Mouse (Mus musculus): ENCODE results near the gene Iqcj. TPM values are rescaled to one million over a fixed set of nuclear protein-coding genes. Genes with fewer than 3 reads are reported as not detected.

Gene Iqcj
- polyA plus RNA-seq, 1 experiment from 2014 or later: 0.34 TPM

GRCm38 (mm10) chr3:68045475-68046416 is 153.7 kb downstream of the Iqcj start:
- WGBS: 50% methylated on average over 9 of the region's 9 CpGs
- ATAC-seq (ENCODE audit: low FRiP score) (peak; percentile 61), DNase-seq (ENCODE audit: low spot score, missing footprints) (peak; percentile 92)
- Histone ChIP-seq H3K4me3 (ENCODE audit: low read depth, low read length) (no peak overlapping the region), H3K4me1 (ENCODE audit: control insufficient read depth, insufficient read depth, low read length) (peaks cover 2% of the 10 kb centered on the region), H3K36me3 (ENCODE audit: control insufficient read depth, insufficient read depth, low read length) (no peaks in the 10 kb centered on the region), H3K27me3 (ENCODE audit: control insufficient read depth, insufficient read depth, low read length) (no peaks in the 10 kb centered on the region), H3K4me2 (no peak overlapping the region), H3K9me3 (ENCODE audit: control insufficient read depth, low read length) (no peaks in the 10 kb centered on the region), H3K27ac (ENCODE audit: low read depth, low read length) (no peak overlapping the region), H3K9ac (ENCODE audit: low read length) (no peak overlapping the region)

GRCm38 (mm10) chr3:68053538-68053937 is 161.5 kb downstream of the Iqcj start:
- H3K9ac ChIP-seq (ENCODE audit: low read length): no peak overlapping the region
- DNase-seq (ENCODE audit: low spot score, missing footprints) (peak; percentile 92), ATAC-seq (ENCODE audit: low FRiP score) (no peak)
- 44% methylated on average over 2 of the region's 2 CpGs for WGBS
- H3K4me1 ChIP-seq (ENCODE audit: control insufficient read depth, insufficient read depth, low read length): no peaks in the 10 kb centered on the region
- H3K36me3 ChIP-seq (ENCODE audit: control insufficient read depth, insufficient read depth, low read length): no peaks in the 10 kb centered on the region
- H3K9me3 ChIP-seq (ENCODE audit: control insufficient read depth, low read length): no peaks in the 10 kb centered on the region
- H3K4me3 ChIP-seq (ENCODE audit: low read depth, low read length): no peak overlapping the region
- H3K27me3 ChIP-seq (ENCODE audit: control insufficient read depth, insufficient read depth, low read length): no peaks in the 10 kb centered on the region
- no peak overlapping the region for H3K4me2 ChIP-seq
- H3K27ac ChIP-seq (ENCODE audit: low read depth, low read length): no peak overlapping the region

GRCm38 (mm10) chr3:68055071-68055470 is 163.1 kb downstream of the Iqcj start:
- Histone ChIP-seq H3K4me1 (ENCODE audit: control insufficient read depth, insufficient read depth, low read length) (no peaks in the 10 kb centered on the region), H3K27me3 (ENCODE audit: control insufficient read depth, insufficient read depth, low read length) (no peaks in the 10 kb centered on the region), H3K9ac (ENCODE audit: low read length) (no peak overlapping the region), H3K4me2 (no peak overlapping the region), H3K36me3 (ENCODE audit: control insufficient read depth, insufficient read depth, low read length) (no peaks in the 10 kb centered on the region), H3K9me3 (ENCODE audit: control insufficient read depth, low read length) (no peaks in the 10 kb centered on the region), H3K4me3 (ENCODE audit: low read depth, low read length) (no peak overlapping the region), H3K27ac (ENCODE audit: low read depth, low read length) (no peak overlapping the region)
- ATAC-seq (ENCODE audit: low FRiP score) (no peak), DNase-seq (ENCODE audit: low spot score, missing footprints) (no peak)
- 69% methylated on average over 13 of the region's 13 CpGs for WGBS

- Histone ChIP-seq H3K4me3 (ENCODE audit: low read depth, low read length) (no peak overlapping the region), H3K4me2 (0 out of 2 replicates have a peak overlapping the region, but pooled peaks have one; percentile 4)
These were observed 164.6 kb downstream of the Iqcj start for GRCm38 (mm10) chr3:68056373-68057275.

GRCm38 (mm10) chr3:68059162-68059800 is 167.3 kb downstream of the Iqcj start:
- H3K4me3 ChIP-seq (ENCODE audit: low read depth, low read length): no peak overlapping the region
- H3K9ac ChIP-seq (ENCODE audit: low read length): no peak overlapping the region
- DNase-seq (ENCODE audit: low spot score, missing footprints): peak; percentile 87
- no peak overlapping the region for H3K27ac ChIP-seq (ENCODE audit: low read depth, low read length)
- H3K4me2 ChIP-seq: no peak overlapping the region
- no peaks in the 10 kb centered on the region for H3K27me3 ChIP-seq (ENCODE audit: control insufficient read depth, insufficient read depth, low read length)
- no peaks in the 10 kb centered on the region for H3K9me3 ChIP-seq (ENCODE audit: control insufficient read depth, low read length)
- H3K4me1 ChIP-seq (ENCODE audit: control insufficient read depth, insufficient read depth, low read length): no peaks in the 10 kb centered on the region
- WGBS: 41% methylated on average over 2 of the region's 2 CpGs
- H3K36me3 ChIP-seq (ENCODE audit: control insufficient read depth, insufficient read depth, low read length): no peaks in the 10 kb centered on the region
- ATAC-seq (ENCODE audit: low FRiP score): peak; percentile 52; the same call in 1 of the 2 replicates

More at GRCm38 (mm10) chr3:68056373-68057275, 164.6 kb downstream of the Iqcj start:
- no peak overlapping the region for H3K27ac ChIP-seq (ENCODE audit: low read depth, low read length)
- H3K36me3 ChIP-seq (ENCODE audit: control insufficient read depth, insufficient read depth, low read length): no peaks in the 10 kb centered on the region
- H3K27me3 ChIP-seq (ENCODE audit: control insufficient read depth, insufficient read depth, low read length): no peaks in the 10 kb centered on the region
- ATAC-seq (ENCODE audit: low FRiP score): no peak
- peak; percentile 98 for DNase-seq (ENCODE audit: low spot score, missing footprints)
- WGBS: 58% methylated on average over 23 of the region's 23 CpGs
- no peak overlapping the region for H3K9ac ChIP-seq (ENCODE audit: low read length)
- no peaks in the 10 kb centered on the region for H3K4me1 ChIP-seq (ENCODE audit: control insufficient read depth, insufficient read depth, low read length)
- no peaks in the 10 kb centered on the region for H3K9me3 ChIP-seq (ENCODE audit: control insufficient read depth, low read length)

GRCm38 (mm10) chr3:68064731-68065130 is 172.7 kb downstream of the Iqcj start, which contains the start of gene Schip1:
Gene Schip1, plus strand, starts transcription at chr3:68064802.
- H3K4me2 ChIP-seq: no peak within 1 kb of the TSS
- H3K36me3 ChIP-seq (ENCODE audit: control insufficient read depth, insufficient read depth, low read length): no peaks in the 10 kb centered on the region
- no peak for ATAC-seq (ENCODE audit: low FRiP score)
- H3K4me1 ChIP-seq (ENCODE audit: control insufficient read depth, insufficient read depth, low read length): no peaks in the 10 kb centered on the region
- WGBS: 38% methylated on average over 12 of the region's 12 CpGs
- no peak within 1 kb of the TSS for H3K9ac ChIP-seq (ENCODE audit: low read length)
- no peak within 1 kb of the TSS for H3K4me3 ChIP-seq (ENCODE audit: low read depth, low read length)
- no peaks in the 10 kb centered on the region for H3K27me3 ChIP-seq (ENCODE audit: control insufficient read depth, insufficient read depth, low read length)
- no peak within 1 kb of the TSS for H3K27ac ChIP-seq (ENCODE audit: low read depth, low read length)
- H3K9me3 ChIP-seq (ENCODE audit: control insufficient read depth, low read length): no peaks in the 10 kb centered on the region
- no peak for DNase-seq (ENCODE audit: low spot score, missing footprints)

- no peak for ATAC-seq (ENCODE audit: low FRiP score)
These were observed 179.7 kb downstream of the Iqcj start for GRCm38 (mm10) chr3:68071395-68072386.

GRCm38 (mm10) chr3:68077406-68077805 is 185.4 kb downstream of the Iqcj start:
- no peak for ATAC-seq (ENCODE audit: low FRiP score)
- no peak for DNase-seq (ENCODE audit: low spot score, missing footprints)
- H3K9ac ChIP-seq (ENCODE audit: low read length): no peak overlapping the region
- WGBS: 83% methylated on average over 4 of the region's 4 CpGs
- no peak overlapping the region for H3K4me2 ChIP-seq
- no peak overlapping the region for H3K4me3 ChIP-seq (ENCODE audit: low read depth, low read length)
- H3K9me3 ChIP-seq (ENCODE audit: control insufficient read depth, low read length): no peaks in the 10 kb centered on the region
- no peaks in the 10 kb centered on the region for H3K4me1 ChIP-seq (ENCODE audit: control insufficient read depth, insufficient read depth, low read length)
- no peaks in the 10 kb centered on the region for H3K27me3 ChIP-seq (ENCODE audit: control insufficient read depth, insufficient read depth, low read length)
- H3K27ac ChIP-seq (ENCODE audit: low read depth, low read length): no peak overlapping the region
- H3K36me3 ChIP-seq (ENCODE audit: control insufficient read depth, insufficient read depth, low read length): no peaks in the 10 kb centered on the region

More at GRCm38 (mm10) chr3:68071395-68072386, 179.7 kb downstream of the Iqcj start:
- Histone ChIP-seq H3K4me1 (ENCODE audit: control insufficient read depth, insufficient read depth, low read length) (no peaks in the 10 kb centered on the region), H3K27me3 (ENCODE audit: control insufficient read depth, insufficient read depth, low read length) (no peaks in the 10 kb centered on the region), H3K27ac (ENCODE audit: low read depth, low read length) (no peak overlapping the region), H3K9ac (ENCODE audit: low read length) (no peak overlapping the region), H3K9me3 (ENCODE audit: control insufficient read depth, low read length) (no peaks in the 10 kb centered on the region), H3K4me3 (ENCODE audit: low read depth, low read length) (no peak overlapping the region), H3K4me2 (no peak overlapping the region), H3K36me3 (ENCODE audit: control insufficient read depth, insufficient read depth, low read length) (no peaks in the 10 kb centered on the region)
- DNase-seq (ENCODE audit: low spot score, missing footprints): no peak
- 82% methylated on average over 9 of the region's 9 CpGs for WGBS
